Mouse (Mus musculus): ENCODE data around the gene Asb2. TPM values are rescaled to one million over a fixed set of nuclear protein-coding genes. Genes with fewer than 3 reads are reported as not detected.

Gene Asb2
- polyA plus RNA-seq, 1 experiment = 48.6 TPM

DNA sequence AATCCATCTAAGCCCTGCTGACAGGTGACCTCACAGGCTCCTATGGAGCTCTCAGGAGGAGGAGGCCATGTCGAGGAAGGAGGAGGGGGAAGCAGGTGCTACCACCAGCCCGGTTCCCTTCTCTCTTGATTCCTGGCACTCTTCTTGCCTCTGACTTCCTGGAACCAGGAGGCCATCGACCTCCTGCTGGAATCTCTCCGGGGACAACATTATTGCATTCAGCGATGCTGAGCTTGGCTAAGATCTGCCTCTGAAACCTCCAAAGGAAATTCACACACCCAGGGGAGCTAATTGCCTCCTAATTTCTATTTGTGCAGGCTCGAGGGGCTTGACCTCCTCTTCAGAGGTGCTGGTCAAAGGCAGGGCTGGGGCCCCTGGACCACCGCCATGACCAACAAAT, 28.7 kb downstream of the Asb2 start:
- no peak for DNase-seq (ENCODE audit: low read depth, low spot score)
- 40% methylated on average over 7 of the region's 7 CpGs for WGBS

DNA sequence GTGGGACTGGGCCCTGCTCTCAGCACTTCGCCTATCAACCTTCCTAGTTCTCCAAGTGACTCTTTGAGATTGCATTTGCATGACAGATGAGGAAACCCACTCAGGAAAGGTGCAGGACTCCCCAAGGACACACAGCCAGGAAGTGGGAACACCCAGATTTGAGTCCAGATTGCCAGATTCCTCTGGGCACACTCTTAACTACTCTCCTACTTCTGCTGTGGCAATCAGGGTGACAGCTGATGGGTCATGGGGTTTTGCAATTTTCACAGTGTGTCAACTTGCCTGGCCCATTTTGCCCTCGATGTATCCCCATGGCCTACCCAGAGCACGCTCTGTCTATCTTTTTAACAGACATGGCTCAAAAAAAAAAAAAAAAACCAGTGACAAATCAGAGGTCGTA, 29.2 kb downstream of the Asb2 start:
- no peak for DNase-seq (ENCODE audit: low read depth, low spot score)
- 69% methylated on average over 4 of the region's 4 CpGs for WGBS

DNA sequence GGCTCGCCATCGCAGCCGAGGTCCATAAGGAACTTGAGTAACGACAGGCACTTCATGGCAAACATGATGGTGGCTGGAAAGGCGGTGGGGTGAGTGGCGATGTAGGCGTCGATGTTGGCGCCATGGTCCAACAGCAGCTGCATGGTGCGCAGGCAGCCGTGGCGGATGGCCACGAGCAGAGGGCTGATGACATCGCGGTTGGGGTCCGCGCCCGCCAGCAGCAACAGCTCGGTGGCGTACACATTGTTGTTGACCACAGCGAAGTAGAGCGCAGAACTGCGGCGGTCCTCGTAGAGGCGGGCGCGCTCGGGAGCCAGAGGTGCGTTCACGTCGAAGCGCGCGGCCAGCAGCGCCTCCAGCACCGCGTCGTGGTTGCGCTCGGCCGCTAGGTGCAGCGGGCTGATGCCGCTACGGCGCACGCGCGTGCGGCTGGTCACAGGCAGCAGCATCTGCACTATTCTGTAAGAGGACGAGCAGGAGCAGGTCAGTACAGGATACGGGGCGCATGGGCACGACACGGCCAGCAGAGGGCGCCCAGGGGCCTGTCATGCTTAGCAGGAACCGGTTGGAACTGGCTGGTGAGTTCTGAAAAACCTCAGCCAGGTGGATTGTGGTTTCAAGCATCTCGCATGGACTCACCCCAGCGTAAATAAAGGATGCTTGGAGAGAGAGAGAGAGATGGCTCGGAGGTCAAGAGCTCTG, 30.5 kb downstream of the Asb2 start:
- peak; percentile 8 for DNase-seq (ENCODE audit: low read depth, low spot score)
- WGBS = 11% methylated on average over 60 of the region's 60 CpGs

DNA sequence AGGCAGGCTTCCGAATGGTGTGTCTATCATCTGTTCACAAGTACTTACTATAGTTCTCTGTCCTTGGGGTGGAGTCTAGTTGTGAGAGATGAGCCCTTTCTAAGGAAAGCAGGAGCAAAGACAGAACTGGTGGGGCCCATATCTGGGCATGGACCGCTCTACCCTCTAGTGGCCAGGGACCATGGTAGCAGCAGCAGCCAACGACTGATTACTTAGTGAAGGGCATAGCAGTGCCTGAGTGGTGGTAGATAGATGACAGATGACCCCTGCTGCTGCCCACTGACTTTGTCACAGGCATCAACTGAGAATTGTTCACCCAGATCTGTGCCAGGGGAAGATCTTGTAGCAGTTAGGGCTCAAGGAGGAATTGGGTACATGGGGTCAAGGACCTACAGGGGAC, 33.0 kb downstream of the Asb2 start:
- WGBS = 25% methylated on average over 3 of the region's 3 CpGs
- no peak for DNase-seq (ENCODE audit: low read depth, low spot score)

DNA sequence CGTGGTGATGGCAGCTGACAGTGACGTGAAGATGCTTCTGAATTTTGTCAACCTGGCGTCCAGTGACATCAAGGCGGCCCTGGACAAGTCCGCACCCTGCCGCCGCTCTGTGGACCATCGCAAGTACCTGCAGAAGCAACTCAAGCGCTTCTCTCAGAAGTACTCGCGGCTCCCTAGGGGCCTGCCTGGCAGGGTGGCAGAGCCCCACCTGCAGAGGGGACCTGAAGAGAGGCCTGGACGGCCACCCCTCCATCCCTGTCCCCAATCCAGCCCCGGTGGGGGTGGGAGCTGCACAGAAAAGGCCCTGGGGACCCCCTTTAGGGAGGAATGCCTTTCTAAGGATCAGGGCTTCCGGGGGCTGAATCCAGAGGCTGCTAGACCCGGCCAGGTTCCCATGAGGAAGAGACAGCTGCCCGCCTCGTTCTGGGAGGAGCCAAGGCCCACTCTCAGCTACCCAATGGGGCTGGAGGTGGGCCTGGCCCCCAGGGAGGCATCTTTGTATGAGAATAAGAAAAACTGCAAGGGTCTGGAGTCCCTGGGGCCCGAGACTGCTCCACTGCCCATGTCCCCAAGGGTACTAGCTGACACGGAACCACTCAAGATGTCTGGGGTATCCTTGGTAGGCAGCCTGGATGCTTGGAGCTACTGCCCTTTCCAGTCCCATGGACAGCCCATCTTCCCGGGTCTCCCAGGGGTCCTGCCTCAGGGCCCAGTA, 39.8 kb downstream of the Asb2 start:
- 50% methylated on average over 20 of the region's 20 CpGs for WGBS

DNA sequence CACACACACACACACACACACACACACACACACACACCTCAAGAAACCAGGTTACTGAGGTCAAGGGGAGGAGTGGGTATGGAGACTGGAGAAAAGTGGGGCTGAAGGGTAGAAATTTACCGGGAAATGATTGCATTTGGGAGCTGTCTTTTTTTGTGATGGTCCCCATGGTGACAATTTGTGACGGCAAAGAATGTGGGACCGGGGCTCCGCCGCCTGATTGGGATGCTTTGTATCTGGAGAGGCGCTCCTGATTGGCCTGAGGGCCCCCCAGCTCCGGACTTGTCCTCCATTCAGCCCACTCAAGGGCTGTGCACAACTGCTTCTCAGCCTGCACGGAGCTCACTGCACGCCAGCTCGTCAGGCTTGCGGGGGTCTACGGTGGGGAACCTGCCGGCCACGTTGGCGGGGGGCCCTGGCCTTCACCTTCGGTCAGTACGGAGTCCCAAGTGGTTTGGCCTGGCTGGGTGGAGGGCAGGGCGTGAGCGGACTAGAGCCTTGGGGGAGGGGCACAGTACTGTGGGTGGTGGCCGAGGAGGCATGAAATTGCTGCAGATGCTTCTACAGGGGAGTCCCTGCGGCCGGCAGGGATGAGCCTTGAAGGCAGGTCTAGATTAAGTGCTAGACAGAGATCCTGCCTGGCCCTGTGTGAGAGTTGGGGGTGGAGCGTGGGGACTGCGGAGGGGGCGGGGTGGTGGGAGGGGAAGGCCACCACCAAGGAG, 41.0 kb downstream of the Asb2 start:
- 10% methylated on average over 25 of the region's 25 CpGs for WGBS
- no peak for DNase-seq (ENCODE audit: low read depth, low spot score)

More for the DNA sequence above, 39.8 kb downstream of the Asb2 start:
- no peak for DNase-seq (ENCODE audit: low read depth, low spot score)

DNA sequence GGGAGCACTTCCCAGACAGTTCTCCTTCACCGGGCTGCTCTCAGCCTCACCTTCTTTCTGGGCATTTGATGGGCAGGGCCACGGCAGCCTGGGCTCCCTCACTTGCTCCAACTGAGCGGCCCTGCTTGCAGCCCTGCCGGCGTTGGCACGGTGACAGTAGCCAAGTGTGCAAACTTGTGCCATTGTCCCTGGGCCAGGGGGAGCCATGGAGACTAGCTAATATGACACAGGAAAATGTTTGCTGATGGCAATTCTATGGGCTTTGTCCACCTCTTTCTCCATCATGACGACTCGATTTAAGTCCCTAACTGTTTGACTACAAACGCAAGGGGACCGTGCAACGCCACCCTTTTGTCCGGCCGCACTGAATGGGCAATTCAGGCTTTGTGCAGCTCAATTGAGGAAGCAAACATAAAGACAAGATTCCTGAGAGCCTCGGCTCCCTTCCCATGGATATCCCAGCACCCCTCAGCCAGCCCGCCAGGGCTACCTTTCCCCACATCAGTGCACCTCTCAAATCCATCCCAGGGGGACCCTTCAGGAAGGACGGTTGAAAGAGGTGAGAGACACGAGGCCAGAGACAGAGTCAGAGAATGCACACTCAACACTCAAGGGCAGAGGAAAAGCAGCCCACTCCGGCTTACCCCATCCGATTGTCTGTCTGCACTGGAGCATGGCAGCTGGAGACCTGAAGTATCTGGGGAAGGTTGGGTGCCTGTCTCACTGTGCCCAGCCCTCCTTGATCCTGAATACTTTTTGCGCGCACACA, 41.7 kb downstream of the Asb2 start:
- no peak for DNase-seq (ENCODE audit: low read depth, low spot score)
- 44% methylated on average over 21 of the region's 21 CpGs for WGBS

DNA sequence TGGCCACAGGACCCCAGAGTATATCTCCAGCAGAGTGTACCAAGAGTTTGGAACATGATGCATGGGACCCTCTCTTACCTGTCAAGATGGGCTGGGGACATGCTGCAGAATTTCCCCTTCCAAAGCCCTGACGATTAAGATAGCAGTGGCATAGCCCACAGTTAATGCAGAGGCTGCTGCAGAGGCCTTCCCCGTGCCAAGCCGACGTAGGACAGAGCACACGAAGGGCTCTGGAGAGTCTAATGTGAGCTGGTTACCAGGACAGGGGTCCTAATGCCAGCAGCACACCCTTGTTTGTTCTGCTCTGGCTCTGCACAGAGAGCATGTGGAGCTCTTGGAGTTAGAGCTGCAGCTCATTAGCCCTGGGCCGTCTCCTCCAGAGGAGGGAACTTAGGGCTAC, 42.5 kb downstream of the Asb2 start:
- 78% methylated on average over 6 of the region's 6 CpGs for WGBS
- DNase-seq (ENCODE audit: low read depth, low spot score) = no peak

DNA sequence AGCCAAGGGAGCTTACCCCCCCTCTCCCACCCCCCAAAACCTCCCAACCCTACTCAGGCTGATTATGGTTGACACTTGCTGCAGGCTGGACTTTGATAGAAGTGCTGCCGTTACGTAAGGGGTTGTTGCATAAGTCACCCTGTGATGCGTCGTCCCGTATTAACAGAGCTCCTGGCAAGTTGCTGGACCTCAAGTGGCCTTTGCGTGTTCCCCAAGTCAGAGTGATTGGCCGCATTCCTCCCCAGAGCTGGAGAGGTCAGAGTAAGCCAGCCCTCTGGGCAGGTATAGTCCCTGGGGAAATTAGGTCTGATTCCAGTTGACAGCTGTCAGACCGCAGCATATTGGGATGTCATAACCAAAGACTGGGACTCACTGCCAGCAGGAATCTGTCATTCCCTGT, 43.9 kb downstream of the Asb2 start:
- no peak for DNase-seq (ENCODE audit: low read depth, low spot score)
- 67% methylated on average over 8 of the region's 8 CpGs for WGBS

DNA sequence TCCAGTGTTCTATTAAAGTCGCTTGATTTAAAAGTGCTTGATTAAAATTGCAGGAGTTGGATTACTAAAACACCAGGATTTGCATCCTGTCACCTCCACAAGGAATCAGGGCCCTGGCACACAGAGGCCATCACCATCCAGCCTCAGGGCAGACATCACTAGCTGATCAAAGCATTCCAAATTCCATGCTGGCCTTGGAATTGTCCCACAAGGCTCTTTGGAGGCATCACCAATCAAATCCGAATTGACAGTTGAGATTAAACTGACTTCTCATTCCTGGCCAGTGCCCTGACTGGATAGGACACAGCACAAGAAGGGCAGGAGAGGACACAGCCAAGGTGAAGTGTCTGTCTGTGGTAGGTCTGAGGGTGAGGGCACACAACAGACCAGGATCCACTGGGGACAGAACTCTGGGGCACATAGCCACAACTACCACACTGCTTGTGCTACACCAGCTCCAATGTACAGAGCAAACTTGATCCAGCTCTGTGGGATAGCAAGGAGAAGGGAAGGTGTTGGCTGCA, 45.0 kb downstream of the Asb2 start, which contains the start of gene Fam181a:
Gene Fam181a, plus strand, starts transcription at position 232 of the 524 bp plus-strand sequence.
- 72% methylated on average over 2 of the region's 2 CpGs for WGBS
- no peak for DNase-seq (ENCODE audit: low read depth, low spot score)

DNA sequence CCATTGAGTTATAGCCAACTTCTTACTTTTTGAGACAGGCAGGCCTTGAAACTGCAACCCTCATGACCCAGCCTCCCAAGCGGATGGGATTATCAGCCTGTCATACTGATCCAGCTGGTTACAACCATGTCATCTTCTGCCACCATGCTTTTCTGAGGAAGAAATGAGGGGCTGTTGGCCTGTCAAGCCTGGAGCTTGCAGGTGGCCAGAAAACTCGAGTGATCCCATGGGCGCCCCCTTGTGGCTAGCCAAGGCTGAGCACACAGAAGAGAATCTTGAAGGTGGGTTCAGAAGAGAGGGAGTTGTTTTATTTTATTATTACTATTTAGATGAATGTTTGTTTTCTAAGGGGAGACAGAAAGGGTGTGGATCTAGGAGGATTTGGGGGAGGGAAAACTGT, 49.1 kb downstream of the Asb2 start:
- no peak for DNase-seq (ENCODE audit: low read depth, low spot score)
- WGBS = 22% methylated on average over 3 of the region's 3 CpGs

DNA sequence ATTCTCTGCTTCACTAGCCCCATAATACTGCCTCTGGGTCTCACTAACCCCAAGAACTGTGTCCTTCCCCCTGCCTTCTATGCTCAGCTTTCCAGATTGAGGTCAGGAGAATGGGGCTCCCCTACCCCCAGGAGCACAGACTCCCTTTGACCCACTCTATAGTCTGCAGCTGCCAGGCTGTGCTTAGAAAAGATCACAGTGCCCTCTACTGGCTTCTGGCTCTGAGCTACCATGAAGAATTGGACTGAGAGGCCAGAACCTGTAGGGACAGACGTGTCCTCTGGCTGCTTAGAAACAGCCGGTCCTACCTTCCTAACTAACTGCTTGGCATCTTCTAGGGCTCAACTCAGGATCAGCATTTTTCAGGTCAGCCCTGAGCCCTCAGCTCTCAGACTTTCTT, 49.6 kb downstream of the Asb2 start:
- no peak for DNase-seq (ENCODE audit: low read depth, low spot score)

DNA sequence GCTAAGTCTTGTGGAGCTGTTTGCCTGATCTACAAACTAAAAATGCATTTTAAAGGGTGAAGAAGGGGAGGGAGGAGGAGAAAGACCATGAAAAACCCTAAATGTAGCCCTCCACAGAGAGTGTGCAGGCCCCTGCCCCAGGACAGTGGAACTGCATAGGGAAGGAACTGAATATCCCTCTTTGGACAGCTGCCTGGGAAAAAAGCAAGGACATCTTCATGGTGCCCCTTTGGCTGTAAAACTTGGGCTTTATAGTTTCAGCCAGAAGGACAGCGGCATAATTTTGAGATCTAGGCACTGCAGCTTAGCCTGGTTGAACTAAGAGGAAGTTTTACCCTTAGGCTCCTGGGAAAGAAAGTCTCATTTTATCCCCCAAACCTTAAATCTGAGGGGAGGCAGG, 52.8 kb downstream of the Asb2 start:
- 73% methylated on average over 1 of the region's 1 CpGs for WGBS
- no peak for DNase-seq (ENCODE audit: low read depth, low spot score)

More for the DNA sequence above, 49.6 kb downstream of the Asb2 start:
- WGBS = 36% methylated on average over 2 of the region's 2 CpGs

DNA sequence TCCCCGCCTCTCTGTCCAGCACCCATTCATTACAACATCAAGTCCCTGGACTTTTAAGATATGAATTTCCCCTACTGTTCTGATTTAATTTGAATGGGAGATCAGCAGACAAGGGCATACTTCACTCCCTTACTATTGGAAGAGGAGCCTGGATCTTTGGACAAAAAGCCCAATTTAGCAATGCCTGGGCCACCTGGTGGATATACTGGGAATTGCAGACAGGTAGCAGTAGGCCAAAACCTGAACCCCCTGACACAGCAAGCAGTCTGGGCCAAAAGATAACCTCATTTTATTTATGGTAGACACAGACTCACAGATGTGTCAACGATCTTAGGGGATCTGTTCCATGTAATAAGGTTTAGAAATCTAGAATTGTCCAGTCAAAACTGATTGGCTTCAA, 54.2 kb downstream of the Asb2 start:
- no peak for DNase-seq (ENCODE audit: low read depth, low spot score)
- 39% methylated on average over 2 of the region's 2 CpGs for WGBS

DNA sequence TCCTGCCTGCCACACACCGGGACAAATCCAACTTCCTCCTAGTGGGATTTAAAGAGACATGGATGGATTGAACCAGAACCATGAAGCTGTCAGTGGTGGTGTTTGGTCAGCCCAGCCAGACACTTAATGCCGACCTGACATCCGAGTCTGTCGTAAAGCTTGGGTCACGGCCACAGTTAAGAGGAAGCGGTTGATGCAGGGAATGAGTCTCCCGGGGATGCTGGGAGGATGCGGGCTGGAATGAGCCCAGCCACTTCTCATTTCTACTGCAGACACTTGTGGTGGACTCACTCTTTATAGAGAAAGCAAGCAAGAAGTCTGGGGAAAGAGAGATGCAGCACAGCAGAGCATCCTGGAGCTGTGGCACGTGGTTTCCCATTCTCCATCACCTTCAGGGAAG, 55.3 kb downstream of the Asb2 start:
- 32% methylated on average over 9 of the region's 9 CpGs for WGBS
- no peak for DNase-seq (ENCODE audit: low read depth, low spot score)

DNA sequence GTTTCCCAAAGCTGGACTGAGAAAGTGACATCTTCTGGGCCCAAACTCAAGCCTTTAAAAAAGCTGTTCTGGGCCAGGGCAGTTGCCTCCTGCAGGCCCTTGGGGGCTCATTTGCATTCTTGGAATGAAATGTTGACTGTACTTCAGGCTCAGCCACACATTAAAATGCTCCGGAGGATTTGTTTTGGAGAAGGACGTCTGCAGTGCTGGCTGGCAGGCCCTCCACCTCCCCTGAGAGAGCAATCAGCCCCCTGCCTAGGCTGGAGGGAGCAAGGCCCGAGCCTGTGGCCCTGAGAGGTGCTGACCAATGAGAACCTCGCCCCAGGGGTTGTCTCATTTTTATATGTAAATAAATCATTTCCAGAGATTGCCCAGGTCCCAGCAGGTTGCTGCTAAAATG, 59.5 kb downstream of the Asb2 start:
- WGBS = 17% methylated on average over 4 of the region's 4 CpGs
- DNase-seq (ENCODE audit: low read depth, low spot score) = no peak

DNA sequence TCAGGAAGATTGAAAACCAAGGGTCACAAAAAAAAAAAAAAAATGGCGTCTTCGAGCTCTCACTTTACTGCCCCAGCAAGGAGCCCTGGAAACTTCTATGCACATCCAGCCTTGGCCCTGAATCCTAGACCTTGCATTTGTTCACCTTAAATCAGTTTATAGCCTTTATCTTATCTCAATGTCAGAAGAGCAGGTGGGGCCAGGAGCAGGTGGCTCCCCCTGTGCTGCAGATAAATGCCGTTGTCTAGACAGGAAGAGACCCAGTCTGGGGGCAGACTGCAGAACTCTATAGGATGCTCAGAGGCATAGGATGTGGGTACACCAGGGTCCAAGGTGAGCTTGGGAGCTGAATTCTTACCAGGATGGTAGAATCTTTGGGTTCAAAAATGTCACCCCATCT, 63.4 kb downstream of the Asb2 start:
- no peak for DNase-seq (ENCODE audit: low read depth, low spot score)
- WGBS = 44% methylated on average over 3 of the region's 3 CpGs

DNA sequence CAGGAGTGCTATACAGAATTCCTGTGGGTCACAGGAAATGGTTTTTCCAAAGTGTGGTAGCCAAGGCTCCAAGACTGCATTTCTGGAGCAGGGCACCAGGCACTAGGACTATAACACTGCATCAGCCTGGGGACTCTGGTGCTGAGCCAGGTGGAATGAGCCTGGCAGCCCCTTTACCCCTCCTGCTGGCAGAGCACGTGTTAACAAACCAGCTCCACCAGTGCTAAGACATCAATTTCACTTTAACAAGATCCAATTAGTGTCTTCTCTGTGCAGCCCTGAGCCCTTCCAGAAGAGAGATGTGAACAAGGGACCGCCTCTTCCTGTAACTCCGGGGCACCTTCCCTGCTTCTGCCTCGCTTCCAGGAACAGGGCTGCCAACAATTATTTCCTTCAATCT, 68.5 kb downstream of the Asb2 start:
- 60% methylated on average over 4 of the region's 4 CpGs for WGBS
- DNase-seq (ENCODE audit: low read depth, low spot score) = no peak

DNA sequence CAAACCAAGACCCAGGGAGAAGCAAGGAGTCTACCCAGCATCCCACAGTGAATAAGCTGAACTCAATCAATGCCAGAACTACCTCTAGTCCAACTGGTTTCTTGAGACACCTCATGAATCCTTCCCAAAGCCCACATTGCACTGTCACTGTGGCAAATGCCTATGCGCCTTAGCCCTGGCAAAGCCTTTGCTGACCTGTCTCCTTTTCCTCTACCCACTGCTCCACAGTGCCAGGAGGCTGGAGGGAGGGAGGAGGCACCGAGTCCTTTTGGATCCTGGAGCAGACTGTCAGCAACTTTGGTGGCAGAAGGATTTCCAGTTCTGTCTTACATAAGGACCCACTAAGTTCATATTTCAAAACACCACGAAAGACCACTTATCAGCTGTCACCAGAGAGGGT, 72.4 kb downstream of the Asb2 start:
- WGBS = 90% methylated on average over 3 of the region's 3 CpGs

DNA sequence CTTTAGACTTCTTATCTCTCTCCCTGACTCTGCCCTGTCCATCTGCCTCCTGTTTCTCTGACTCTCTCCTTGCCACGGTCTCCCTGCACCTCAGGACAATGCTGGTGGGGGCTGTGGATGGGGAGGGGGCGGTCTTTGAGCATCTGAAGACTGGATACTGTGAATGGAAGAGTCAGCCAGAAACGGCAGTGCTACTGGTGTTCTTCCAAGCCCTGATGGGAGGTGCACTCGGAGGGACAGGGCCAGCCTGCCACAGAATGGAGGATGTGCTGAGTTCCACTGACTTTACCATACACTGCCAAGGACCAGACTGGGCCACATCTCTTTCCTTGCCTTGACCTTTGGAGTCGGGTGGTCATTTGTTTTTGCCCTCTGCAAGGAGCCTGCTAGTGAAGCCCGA, 72.9 kb downstream of the Asb2 start:
- WGBS = 68% methylated on average over 6 of the region's 6 CpGs

More for the DNA sequence above, 72.4 kb downstream of the Asb2 start:
- no peak for DNase-seq (ENCODE audit: low read depth, low spot score)

More for the DNA sequence above, 72.9 kb downstream of the Asb2 start:
- DNase-seq (ENCODE audit: low read depth, low spot score) = no peak
